15 mouse cellular contexts compared by ENCODE assay signal in genomic region chr12:86914351-86914750, GRCm38 (mm10). TPM values are rescaled to one million over a fixed set of nuclear protein-coding genes. Genes with fewer than 3 reads are reported as not detected.
DNase-seq lines count a peak whose midpoint lies in the region; ATAC-seq lines count a peak whose summit lies in the region.
"Had no signal": no experiment of that assay in that cellular context is flagged by ENCODE, and none has a peak within 500 bp of the region (broad histone marks: within the 10 kb centered on the region; RNA-seq: fewer than 3 reads in every experiment).

No protein-coding gene starts in this region.

- no peak overlapping the region for H3K4me2 ChIP-seq in heart, embryonic 13.5 days
- no peak overlapping the region for H3K4me2 ChIP-seq in neural tube, embryonic 13.5 days

- no peaks in the 10 kb centered on the region for H3K27me3 ChIP-seq in heart, embryonic 13.5 days (replicated peaks)
- H3K27me3 ChIP-seq in neural tube, embryonic 13.5 days = peaks cover 56% of the 10 kb centered on the region
- H3K27me3 ChIP-seq: CH12.LX had no signal

- H3K36me3 ChIP-seq in heart, embryonic 13.5 days = no peaks in the 10 kb centered on the region
- no peaks in the 10 kb centered on the region for H3K36me3 ChIP-seq in neural tube, embryonic 13.5 days

- DNase-seq in heart, postnatal 36 days = no peak
- no peak for DNase-seq in neural tube, embryonic 10.5 days (ENCODE audit: extremely low spot score, low spot score)
- no peak for DNase-seq in layer of hippocampus, adult 9-11 months
- DNase-seq in adrenal gland, adult 2 months = no peak
- DNase-seq: adrenal gland, adult 8-10 months; cerebellum, adult 9-11 months; lung, postnatal 10 days; right cerebral cortex, postnatal 4 days; thymus, adult 18-20 months had no signal

- H3K4me3 ChIP-seq in heart, embryonic 13.5 days = no peak overlapping the region
- no peak overlapping the region for H3K4me3 ChIP-seq in neural tube, embryonic 13.5 days
- H3K4me3 ChIP-seq: erythroblast, embryonic 14.5 days had no signal

- intact Hi-C loops in heart, postnatal 36 days (cut with DNase I) = no loop called here

- ATAC-seq in heart, embryonic 13.5 days (ENCODE audit: extremely low read depth, insufficient number of reproducible peaks, low FRiP score, low TSS enrichment) = no peak
- no peak for ATAC-seq in neural tube, embryonic 13.5 days (ENCODE audit: low read depth)
- peak; percentile 17 for ATAC-seq in inflammation-experienced regulatory T-cells, adult 6 months
- no peak for ATAC-seq in activated CD4-positive, CD25-positive, alpha-beta regulatory T cell, adult 4 months

- H3K27ac ChIP-seq in heart, embryonic 13.5 days (replicated peaks) = peak overlapping the region; percentile 64; the same call in 1 of the 2 replicates
- H3K27ac ChIP-seq in neural tube, embryonic 13.5 days (replicated peaks) = peak overlapping the region; percentile 46

- WGBS in heart, embryonic 13.5 days = 38% methylated on average over 2 of the region's 2 CpGs
- 59% methylated on average over 2 of the region's 2 CpGs for WGBS in neural tube, embryonic 13.5 days

- H3K4me1 ChIP-seq in heart, embryonic 13.5 days = peaks cover 53% of the 10 kb centered on the region
- H3K4me1 ChIP-seq in neural tube, embryonic 13.5 days (replicated peaks) = peaks cover 72% of the 10 kb centered on the region

- H3K9me3 ChIP-seq in heart, embryonic 13.5 days = no peaks in the 10 kb centered on the region
- H3K9me3 ChIP-seq in neural tube, embryonic 13.5 days = no peaks in the 10 kb centered on the region

- peak overlapping the region; percentile 5; the same call in 1 of the 2 replicates for H3K9ac ChIP-seq in heart, embryonic 13.5 days
- H3K9ac ChIP-seq in neural tube, embryonic 13.5 days = no peak overlapping the region

RNA-seq across cellular contexts. Expression of gene Irf2bpl, which starts 29.8 kb away (rescaled TPM):
- polyA plus RNA-seq in heart, embryonic 13.5 days (2015; fragmentation: Nextera tagmentation; extraction: Ambion mirVana) = 32.7 and 34.1 TPM in 2 replicates
- 10 to 100 TPM; 36.1 to 37.0 TPM for total RNA-seq in heart, postnatal 36 days (2021)
- polyA plus RNA-seq in neural tube, embryonic 13.5 days (2015; fragmentation: Nextera tagmentation; extraction: Ambion mirVana) = 59.9 and 60.7 TPM in 2 replicates
- polyA plus RNA-seq in inflammation-experienced regulatory T-cells, adult 6 months (2017; shearing (Covaris generic)) = 10 to 100 TPM in 1 of 3 experiments, 1 to 10 TPM in 2; 8.0 to 14.6 (median 9.4) TPM
- 10 to 100 TPM; 51.1 to 79.5 TPM for total RNA-seq in adrenal gland, adult 2 months (2021)
- 121 and 122 TPM in 2 replicates for polyA plus RNA-seq in adrenal gland, adult 2 months (2012; rRNA removed)
- 10 to 100 TPM in 1 of 2 experiments, 1 to 10 TPM in 1; 8.6 to 13.6 TPM for polyA plus RNA-seq in activated CD4-positive, CD25-positive, alpha-beta regulatory T cell, adult 4 months (2017; shearing (Covaris generic))

RNA-seq across cellular contexts. Expression of gene Cipc, which starts 32.5 kb away (rescaled TPM):
- 18.4 and 21.3 TPM in 2 replicates for polyA plus RNA-seq in heart, embryonic 13.5 days (2015; fragmentation: Nextera tagmentation; extraction: Ambion mirVana)
- total RNA-seq in heart, postnatal 36 days (2021) = 10 to 100 TPM; 46.4 to 48.4 TPM
- polyA plus RNA-seq in neural tube, embryonic 13.5 days (2015; fragmentation: Nextera tagmentation; extraction: Ambion mirVana) = 39.2 and 45.6 TPM in 2 replicates
- 10 to 100 TPM; 20.2 to 29.2 (median 28.3) TPM for polyA plus RNA-seq in inflammation-experienced regulatory T-cells, adult 6 months (2017; shearing (Covaris generic))
- total RNA-seq in adrenal gland, adult 2 months (2021) = 10 to 100 TPM; 17.9 to 29.3 TPM
- 38.5 and 39.8 TPM in 2 replicates for polyA plus RNA-seq in adrenal gland, adult 2 months (2012; rRNA removed)
- 10 to 100 TPM; 19.8 to 20.1 TPM for polyA plus RNA-seq in activated CD4-positive, CD25-positive, alpha-beta regulatory T cell, adult 4 months (2017; shearing (Covaris generic))
